Mouse (Mus musculus) heart, embryonic 12.5 days (tissue): ENCODE data around the gene Sec14l2. TPM values are rescaled to one million over a fixed set of nuclear protein-coding genes. Genes with fewer than 3 reads are reported as not detected.

Source experiments
- microRNA-seq: library from miRNA; unstranded; fragments of <30 nt; microRNA quantifications from one replicate; pipeline ENCODE4, GENCODE M21; 2017
- polyA plus RNA-seq: library from polyadenylated mRNA; unstranded; fragments of >200 nt; fragmentation: Nextera tagmentation; extraction: Ambion mirVana; gene quantifications from 2 replicates; pipeline ENCODE4 v1.2.1, GENCODE M21; 2016

Gene Sec14l2
- polyA plus RNA-seq, 1 experiment from 2014 or later = 1.1 TPM

Small RNA genes lying within 50 kb of the gene (microRNA-seq; reads per million reads assigned to microRNA genes)
- gene Mir3060 = 3.1 reads per million, percentile 8 among the genes with 10 or more reads in this experiment

Other genes with a start within 250 kb of the Sec14l2 start
- gene 4921536K21Rik, start 228.3 kb downstream of the Sec14l2 start, polyA plus RNA-seq = 0.12 and 0.20 TPM in 2 replicates
- gene Dusp18, start 228.2 kb downstream of the Sec14l2 start, polyA plus RNA-seq = 13.5 and 14.5 TPM in 2 replicates
- 6.2 and 6.3 TPM in 2 replicates for gene Slc35e4, start 208.8 kb downstream of the Sec14l2 start, polyA plus RNA-seq
- 73.3 and 74.2 TPM in 2 replicates for gene Tcn2, start 191.3 kb downstream of the Sec14l2 start, polyA plus RNA-seq
- gene Pes1, start 159.4 kb downstream of the Sec14l2 start, polyA plus RNA-seq = 57.1 and 63.3 TPM in 2 replicates
- gene 4930556J24Rik, start 146.6 kb downstream of the Sec14l2 start, polyA plus RNA-seq = 0.22 TPM in 1 of 2 replicates, not detected in the other
- 0.19 and 0.32 TPM in 2 replicates for gene Gal3st1, start 139.8 kb downstream of the Sec14l2 start, polyA plus RNA-seq
- gene Sec14l4, start 92.0 kb downstream of the Sec14l2 start, polyA plus RNA-seq = not detected in 2 replicates
- gene Sec14l3, start 58.6 kb downstream of the Sec14l2 start, polyA plus RNA-seq = not detected in 2 replicates
- 18.6 and 21.2 TPM in 2 replicates for gene Mtfp1, start 28.0 kb downstream of the Sec14l2 start, polyA plus RNA-seq
- 21.4 and 22.0 TPM in 2 replicates for gene Rnf215, start 11.8 kb upstream of the Sec14l2 start, polyA plus RNA-seq
- 4.7 and 5.5 TPM in 2 replicates for gene Ccdc157, start 36.9 kb upstream of the Sec14l2 start, polyA plus RNA-seq
- gene Sf3a1, start 36.9 kb upstream of the Sec14l2 start, polyA plus RNA-seq = 43.1 and 46.5 TPM in 2 replicates
- gene Tbc1d10a, start 63.4 kb upstream of the Sec14l2 start, polyA plus RNA-seq = 15.6 TPM in 2 replicates
- gene Castor1, start 94.8 kb upstream of the Sec14l2 start, polyA plus RNA-seq = 3.4 and 3.8 TPM in 2 replicates
- not detected in 2 replicates for gene Osm, start 113.0 kb upstream of the Sec14l2 start, polyA plus RNA-seq
- 0.24 and 0.63 TPM in 2 replicates for gene Lif, start 134.1 kb upstream of the Sec14l2 start, polyA plus RNA-seq